Mouse (Mus musculus) kidney, embryonic 16.5 days (tissue): ENCODE measurements at regions not wholly inside any gene's neighbourhood (a gene's known extent, or its start where the extent isn't known, plus 50 kb on each side); places are given as distances from the start of the nearest gene placed in this dataset.
"Not testable (repeated sequence)": the region's sequence is repeated elsewhere in the genome, so short reads cannot be mapped to it uniquely, and the experiment has no call there.

Source experiments
- ATAC-seq: fragments of 200-750 bp; cut with Nextera tagmentation; 2 replicates; pipeline ENCODE4 v1.8.0; 2017; ENCODE audit warnings: moderate TSS enrichment; ENCODE audit not compliant: low FRiP score, low TSS enrichment
- H3K27ac ChIP-seq: fragments of 300-500 bp; sonication (generic); 2 replicates; pipeline ENCODE4 v1.5.1; 2014; ENCODE audit warnings: low read length
- H3K27me3 ChIP-seq: fragments of 300-500 bp; sonication (generic); 2 replicates; pipeline ENCODE4 v1.6.1; 2014; ENCODE audit warnings: low read length, control low read depth, mixed read lengths; ENCODE audit not compliant: insufficient read depth
- H3K36me3 ChIP-seq: fragments of 300-500 bp; sonication (generic); 2 replicates; pipeline ENCODE4 v1.6.1; 2014; ENCODE audit warnings: low read length, control low read depth, mixed read lengths; ENCODE audit not compliant: insufficient read depth
- H3K4me1 ChIP-seq: fragments of 300-500 bp; sonication (generic); 2 replicates; pipeline ENCODE4 v1.6.1; 2014; ENCODE audit warnings: low read length, control low read depth, mixed read lengths; ENCODE audit not compliant: insufficient read depth
- H3K4me2 ChIP-seq: fragments of 300-500 bp; sonication (generic); replicated peaks from 2 replicates; pipeline ENCODE4 v1.6.1; 2014; ENCODE audit warnings: low read depth, low read length
- H3K4me3 ChIP-seq: fragments of 300-500 bp; sonication (generic); 2 replicates; pipeline ENCODE4 v1.5.1; 2014; ENCODE audit warnings: mild to moderate bottlenecking, low read length
- H3K9ac ChIP-seq: fragments of 300-500 bp; sonication (generic); replicated peaks from 2 replicates; pipeline ENCODE4 v1.6.1; 2014; ENCODE audit warnings: low read length
- H3K9me3 ChIP-seq: fragments of 300-500 bp; sonication (generic); 2 replicates; pipeline ENCODE4 v1.6.1; 2016; ENCODE audit warnings: low read length, control low read depth
- WGBS: fragments of 180-500 bp; shearing (Covaris S2); extraction: QIAGEN DNeasy Blood & Tissue Kit; methylation state at CpG from one replicate; pipeline ENCODE4 v1.1.7; 2014; 5-methylcytosine and 5-hydroxymethylcytosine counted together

- no peaks in the 10 kb centered on the region for H3K36me3 ChIP-seq
- no peaks in the 10 kb centered on the region for H3K9me3 ChIP-seq
- H3K9ac ChIP-seq = no peak overlapping the region
- H3K27ac ChIP-seq = no peak overlapping the region
- H3K4me1 ChIP-seq = no peaks in the 10 kb centered on the region
- no peaks in the 10 kb centered on the region for H3K27me3 ChIP-seq
- 73% methylated on average over 1 of the region's 1 CpGs for WGBS
- H3K4me3 ChIP-seq = no peak overlapping the region
- H3K4me2 ChIP-seq = no peak overlapping the region
- no peak for ATAC-seq
Observed at GRCm38 (mm10) chr4:71356310-71356709, 401.5 kb downstream of the Gm11232 start.

GRCm38 (mm10) chr4:71351880-71352279 is 405.9 kb downstream of the Gm11232 start:
- Histone ChIP-seq H3K4me2 (no peak overlapping the region), H3K27me3 (no peaks in the 10 kb centered on the region), H3K36me3 (no peaks in the 10 kb centered on the region), H3K9me3 (no peaks in the 10 kb centered on the region), H3K9ac (no peak overlapping the region), H3K4me1 (no peaks in the 10 kb centered on the region), H3K4me3 (no peak overlapping the region), H3K27ac (no peak overlapping the region)
- WGBS = 77% methylated on average over 2 of the region's 2 CpGs
- no peak for ATAC-seq

- Histone ChIP-seq H3K9me3 (no peaks in the 10 kb centered on the region), H3K4me1 (no peaks in the 10 kb centered on the region), H3K4me2 (no peak overlapping the region), H3K27me3 (no peaks in the 10 kb centered on the region), H3K36me3 (no peaks in the 10 kb centered on the region), H3K27ac (no peak overlapping the region), H3K4me3 (no peak overlapping the region), H3K9ac (no peak overlapping the region)
- no peak for ATAC-seq
- 91% methylated on average over 3 of the region's 3 CpGs for WGBS
Observed at GRCm38 (mm10) chr4:71343068-71343467, 414.7 kb downstream of the Gm11232 start.

GRCm38 (mm10) chr4:71338582-71338981 is 419.2 kb downstream of the Gm11232 start:
- WGBS = 76% methylated on average over 1 of the region's 1 CpGs
- no peak for ATAC-seq
- H3K27ac ChIP-seq = no peak overlapping the region
- H3K9me3 ChIP-seq = no peaks in the 10 kb centered on the region
- H3K4me2 ChIP-seq = no peak overlapping the region
- no peak overlapping the region for H3K4me3 ChIP-seq
- no peaks in the 10 kb centered on the region for H3K36me3 ChIP-seq
- H3K9ac ChIP-seq = no peak overlapping the region
- H3K27me3 ChIP-seq = no peaks in the 10 kb centered on the region
- no peaks in the 10 kb centered on the region for H3K4me1 ChIP-seq

GRCm38 (mm10) chr4:71332672-71333071 is 425.1 kb downstream of the Gm11232 start:
- Histone ChIP-seq H3K27me3 (no peaks in the 10 kb centered on the region), H3K4me1 (no peaks in the 10 kb centered on the region), H3K36me3 (no peaks in the 10 kb centered on the region), H3K27ac (no peak overlapping the region), H3K4me3 (no peak overlapping the region), H3K9me3 (no peaks in the 10 kb centered on the region), H3K4me2 (no peak overlapping the region), H3K9ac (no peak overlapping the region)
- WGBS = 91% methylated on average over 3 of the region's 3 CpGs
- no peak for ATAC-seq

- H3K27me3 ChIP-seq = no peaks in the 10 kb centered on the region
- no peak overlapping the region for H3K4me2 ChIP-seq
- ATAC-seq = no peak
- H3K9me3 ChIP-seq = no peaks in the 10 kb centered on the region
- no peaks in the 10 kb centered on the region for H3K4me1 ChIP-seq
- no peaks in the 10 kb centered on the region for H3K36me3 ChIP-seq
- WGBS = 86% methylated on average over 4 of the region's 4 CpGs
- H3K27ac ChIP-seq = no peak overlapping the region
- no peak overlapping the region for H3K9ac ChIP-seq
- no peak overlapping the region for H3K4me3 ChIP-seq
Observed at GRCm38 (mm10) chr4:71332018-71332417, 425.7 kb downstream of the Gm11232 start.

GRCm38 (mm10) chr4:71316605-71317004 is 441.2 kb downstream of the Gm11232 start:
- H3K9ac ChIP-seq = no peak overlapping the region
- no peaks in the 10 kb centered on the region for H3K36me3 ChIP-seq
- no peaks in the 10 kb centered on the region for H3K9me3 ChIP-seq
- no peak for ATAC-seq
- no peaks in the 10 kb centered on the region for H3K27me3 ChIP-seq
- H3K27ac ChIP-seq = no peak overlapping the region
- H3K4me2 ChIP-seq = no peak overlapping the region
- H3K4me3 ChIP-seq = no peak overlapping the region
- H3K4me1 ChIP-seq = no peaks in the 10 kb centered on the region

GRCm38 (mm10) chr4:71307176-71307612 is 450.6 kb downstream of the Gm11232 start:
- H3K27me3 ChIP-seq = no peaks in the 10 kb centered on the region
- H3K27ac ChIP-seq = no peak overlapping the region
- ATAC-seq = no peak
- 61% methylated on average over 6 of the region's 6 CpGs for WGBS
- no peaks in the 10 kb centered on the region for H3K36me3 ChIP-seq
- no peak overlapping the region for H3K9ac ChIP-seq
- H3K4me1 ChIP-seq = no peaks in the 10 kb centered on the region
- no peaks in the 10 kb centered on the region for H3K9me3 ChIP-seq
- H3K4me2 ChIP-seq = no peak overlapping the region
- no peak overlapping the region for H3K4me3 ChIP-seq

- no peaks in the 10 kb centered on the region for H3K4me1 ChIP-seq
- no peak for ATAC-seq
- no peaks in the 10 kb centered on the region for H3K27me3 ChIP-seq
- no peak overlapping the region for H3K4me2 ChIP-seq
- no peak overlapping the region for H3K27ac ChIP-seq
- H3K4me3 ChIP-seq = no peak overlapping the region
- no peaks in the 10 kb centered on the region for H3K36me3 ChIP-seq
- H3K9me3 ChIP-seq = no peaks in the 10 kb centered on the region
- WGBS = 72% methylated on average over 6 of the region's 6 CpGs
- H3K9ac ChIP-seq = no peak overlapping the region
Observed at GRCm38 (mm10) chr4:71306690-71307089, 451.1 kb downstream of the Gm11232 start.

- not testable (repeated sequence) for H3K27me3 ChIP-seq, H3K4me3 ChIP-seq, H3K4me2 ChIP-seq, H3K36me3 ChIP-seq, H3K27ac ChIP-seq, H3K9ac ChIP-seq, H3K4me1 ChIP-seq, ATAC-seq
- WGBS = 71% methylated on average over 3 of the region's 3 CpGs
- H3K9me3 ChIP-seq = peaks cover 11% of the 10 kb centered on the region; the same call in 1 of the 2 replicates
Observed at GRCm38 (mm10) chr4:71295716-71296115, 462.0 kb downstream of the Gm11232 start.

GRCm38 (mm10) chr4:71291741-71292149 is 466.0 kb downstream of the Gm11232 start:
- Histone ChIP-seq H3K4me2 (no peak overlapping the region), H3K36me3 (no peaks in the 10 kb centered on the region), H3K9me3 (peaks cover 23% of the 10 kb centered on the region; the same call in 1 of the 2 replicates), H3K4me1 (no peaks in the 10 kb centered on the region), H3K4me3 (no peak overlapping the region), H3K9ac (no peak overlapping the region), H3K27me3 (no peaks in the 10 kb centered on the region), H3K27ac (no peak overlapping the region)
- no peak for ATAC-seq
- WGBS = 84% methylated on average over 10 of the region's 10 CpGs
